Mouse (Mus musculus) myocyte (in vitro differentiated cells): ENCODE data around the gene Dmac2. TPM values are rescaled to one million over a fixed set of nuclear protein-coding genes. Genes with fewer than 3 reads are reported as not detected.

Experiments
- H3K27me3 ChIP-seq: one replicate; pipeline ENCODE4 v1.6.1; 2011; ENCODE audit not compliant: control insufficient read depth, insufficient read depth, insufficient read length
- H3K36me3 ChIP-seq: one replicate; pipeline ENCODE4 v1.6.1; 2011; ENCODE audit not compliant: control insufficient read depth, insufficient read depth
- H3K4me2 ChIP-seq: one replicate; pipeline ENCODE4 v1.6.1; 2011; ENCODE audit warnings: low read depth, control low read depth
- H3K4me3 ChIP-seq: one replicate; pipeline ENCODE4 v1.5.1; 2011; ENCODE audit warnings: mild to moderate bottlenecking, control low read depth, moderate library complexity
- H3K79me2 ChIP-seq: one replicate; pipeline ENCODE4 v1.6.1; 2011; ENCODE audit not compliant: control insufficient read depth, insufficient read depth
- H3ac ChIP-seq: one replicate; pipeline ENCODE4 v1.6.1; 2011; ENCODE audit not compliant: control insufficient read depth, insufficient read length
- CEBPB ChIP-seq: IDR thresholded peaks from 2 replicates; pipeline ENCODE4 v1.6.1; 2011; ENCODE audit warnings: mild to moderate bottlenecking, moderate library complexity; ENCODE audit not compliant: poor library complexity, insufficient read depth, severe bottlenecking
- E2F4 ChIP-seq: IDR thresholded peaks from one replicate; pipeline ENCODE4 v1.6.1; 2011; ENCODE audit warnings: mild to moderate bottlenecking, control low read depth, moderate library complexity; ENCODE audit not compliant: insufficient read depth
- MAX ChIP-seq: IDR thresholded peaks from one replicate; pipeline ENCODE4 v1.6.1; 2011; ENCODE audit warnings: low read depth, mild to moderate bottlenecking, control low read depth
- MYOD1 ChIP-seq, 3 experiments: IDR thresholded peaks; one replicate each; pipeline ENCODE4 v1.6.1; 2011; ENCODE audit warnings: control low read depth in 2 of 3, low read depth in 2 of 3, mild to moderate bottlenecking in 2 of 3, moderate library complexity in 1 of 3; ENCODE audit not compliant: insufficient read length in 2 of 3, control insufficient read depth in 1 of 3
- MYOG ChIP-seq, 3 experiments: IDR thresholded peaks; one replicate each; pipeline ENCODE4 v1.6.1; 2011; ENCODE audit warnings: control low read depth in 2 of 3, low read depth in 2 of 3, mild to moderate bottlenecking in 2 of 3; ENCODE audit not compliant: insufficient read length in 2 of 3, control insufficient read depth in 1 of 3, insufficient read depth in 1 of 3
- POLR2A ChIP-seq: IDR thresholded peaks from one replicate; pipeline ENCODE4 v1.6.1; 2011; ENCODE audit warnings: low read depth, mild to moderate bottlenecking, control low read depth, moderate library complexity; ENCODE audit not compliant: insufficient read length
- POLR2AphosphoS2 ChIP-seq: IDR thresholded peaks from one replicate; pipeline ENCODE4 v1.6.1; 2011; ENCODE audit warnings: low read depth, control low read depth; ENCODE audit not compliant: insufficient read length
- REST ChIP-seq: IDR thresholded peaks from one replicate; pipeline ENCODE4 v1.6.1; 2011; ENCODE audit warnings: mild to moderate bottlenecking, control low read depth, moderate library complexity; ENCODE audit not compliant: insufficient read depth, insufficient read length
- SRF ChIP-seq: IDR thresholded peaks from one replicate; pipeline ENCODE4 v1.6.1; 2011; ENCODE audit warnings: low read depth; ENCODE audit not compliant: control insufficient read depth, insufficient read length
- TCF12 ChIP-seq: IDR thresholded peaks from one replicate; pipeline ENCODE4 v1.6.1; 2011; ENCODE audit warnings: mild to moderate bottlenecking, control low read depth; ENCODE audit not compliant: poor library complexity, insufficient read depth, severe bottlenecking
- TCF3 ChIP-seq: IDR thresholded peaks from one replicate; pipeline ENCODE4 v1.6.1; 2011; ENCODE audit warnings: low read depth, control low read depth; ENCODE audit not compliant: insufficient read length
- USF1 ChIP-seq: IDR thresholded peaks from one replicate; pipeline ENCODE4 v1.6.1; 2011; ENCODE audit warnings: low read depth, mild to moderate bottlenecking, control low read depth, moderate library complexity
- polyA plus RNA-seq: library from polyadenylated mRNA; unstranded; fragments of >200 nt; fragmentation: generic; extraction: Trizol; gene quantifications from one replicate; pipeline ENCODE4 v1.2.1, GENCODE M21; 2012; ENCODE audit warnings: missing spikeins

Gene Dmac2
- polyA plus RNA-seq, 1 experiment, result 13.0 TPM

- Histone ChIP-seq H3K27me3 (peaks cover 20% of the 10 kb centered on the region), H3K79me2 (no peaks in the 10 kb centered on the region), H3ac (no peak overlapping the region), H3K4me2 (no peak overlapping the region), H3K4me3 (no peak overlapping the region), H3K36me3 (no peaks in the 10 kb centered on the region)
- TF ChIP-seq MAX, result no peak
- no peak for TF ChIP-seq USF1
- TF ChIP-seq REST, result no peak
- no peak for TF ChIP-seq MYOD1 (IDR thresholded peaks at IDR 0.05; ENCODE audit: control insufficient read depth in 1 of 3, insufficient read length in 2 of 3, low read depth in 2 of 3)
- TF ChIP-seq POLR2AphosphoS2, result no peak
- no peak for TF ChIP-seq TCF12
- TF ChIP-seq TCF3, result no peak
- TF ChIP-seq POLR2A, result no peak
- no peak for TF ChIP-seq CEBPB
- TF ChIP-seq MYOG (IDR thresholded peaks at IDR 0.05; ENCODE audit: control insufficient read depth in 1 of 3, insufficient read depth in 1 of 3, insufficient read length in 2 of 3, low read depth in 2 of 3), result no peak
- TF ChIP-seq SRF, result no peak
- TF ChIP-seq E2F4, result no peak
Measured at GRCm38 (mm10) chr7:25593859-25594258, 25.4 kb upstream of the Dmac2 start.

GRCm38 (mm10) chr7:25599663-25600062 lies 19.6 kb upstream of the Dmac2 start:
- H3K27me3 ChIP-seq, result peaks cover 30% of the 10 kb centered on the region
- H3K4me2 ChIP-seq, result no peak overlapping the region
- no peaks in the 10 kb centered on the region for H3K79me2 ChIP-seq
- no peaks in the 10 kb centered on the region for H3K36me3 ChIP-seq
- H3K4me3 ChIP-seq, result no peak overlapping the region
- no peak overlapping the region for H3ac ChIP-seq
- TF ChIP-seq SRF (no peak), REST (no peak), USF1 (no peak), MYOG (IDR thresholded peaks at IDR 0.05; ENCODE audit: control insufficient read depth in 1 of 3, insufficient read depth in 1 of 3, insufficient read length in 2 of 3, low read depth in 2 of 3) (no peak), TCF12 (no peak)

- TF ChIP-seq CEBPB (no peak), MAX (no peak), MYOD1 (IDR thresholded peaks at IDR 0.05; ENCODE audit: control insufficient read depth in 1 of 3, insufficient read length in 2 of 3, low read depth in 2 of 3) (no peak), TCF3 (no peak), SRF (no peak), TCF12 (no peak), POLR2A (no peak), USF1 (no peak), POLR2AphosphoS2 (no peak), MYOG (IDR thresholded peaks at IDR 0.05; ENCODE audit: control insufficient read depth in 1 of 3, insufficient read depth in 1 of 3, insufficient read length in 2 of 3, low read depth in 2 of 3) (no peak), REST (no peak), E2F4 (no peak)
- no peak overlapping the region for H3K4me2 ChIP-seq
Measured at GRCm38 (mm10) chr7:25600666-25601065, 18.5 kb upstream of the Dmac2 start.

DNA sequence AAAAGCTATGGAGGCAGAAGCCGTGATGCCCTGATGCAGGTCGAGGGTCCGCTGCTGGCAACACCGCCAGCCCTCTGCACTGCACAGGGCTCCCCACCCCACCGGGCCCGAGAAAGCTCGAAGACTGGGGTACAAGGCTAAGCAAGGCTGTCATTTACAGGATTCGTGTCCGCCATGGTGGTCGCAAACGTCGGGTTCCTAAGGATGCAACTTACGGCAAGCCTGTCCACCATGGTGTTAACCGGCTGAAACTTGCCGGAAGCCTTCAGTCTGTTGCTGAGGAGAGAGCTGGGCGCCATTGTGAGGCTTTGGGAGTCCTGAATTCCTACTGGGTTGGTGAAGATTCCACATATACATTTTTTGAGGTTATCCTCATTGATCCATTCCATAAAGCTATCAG lies 17.9 kb upstream of the Dmac2 start:
- no peak overlapping the region for H3K4me3 ChIP-seq
- H3K79me2 ChIP-seq, result no peaks in the 10 kb centered on the region
- H3K27me3 ChIP-seq, result peaks cover 36% of the 10 kb centered on the region
- H3K4me2 ChIP-seq, result no peak overlapping the region
- TF ChIP-seq MYOD1 (IDR thresholded peaks at IDR 0.05; ENCODE audit: control insufficient read depth in 1 of 3, insufficient read length in 2 of 3, low read depth in 2 of 3), result no peak
- H3ac ChIP-seq, result no peak overlapping the region
- H3K36me3 ChIP-seq, result no peaks in the 10 kb centered on the region

More at GRCm38 (mm10) chr7:25600666-25601065, 18.5 kb upstream of the Dmac2 start:
- H3K79me2 ChIP-seq, result no peaks in the 10 kb centered on the region
- no peak overlapping the region for H3K4me3 ChIP-seq
- H3K27me3 ChIP-seq, result peaks cover 36% of the 10 kb centered on the region
- H3ac ChIP-seq, result no peak overlapping the region
- no peaks in the 10 kb centered on the region for H3K36me3 ChIP-seq

GRCm38 (mm10) chr7:25606625-25607063 lies 12.6 kb upstream of the Dmac2 start:
- Histone ChIP-seq H3K36me3 (no peaks in the 10 kb centered on the region), H3K4me3 (no peak overlapping the region), H3K4me2 (no peak overlapping the region), H3K79me2 (no peaks in the 10 kb centered on the region), H3K27me3 (peaks cover 33% of the 10 kb centered on the region), H3ac (no peak overlapping the region)
- TF ChIP-seq MAX, result no peak
- no peak for TF ChIP-seq E2F4
- no peak for TF ChIP-seq TCF3
- no peak for TF ChIP-seq MYOD1 (IDR thresholded peaks at IDR 0.05; ENCODE audit: control insufficient read depth in 1 of 3, insufficient read length in 2 of 3, low read depth in 2 of 3)
- no peak for TF ChIP-seq USF1
